Mouse (Mus musculus) heart, postnatal 0 days (tissue): ENCODE measurements around the gene Alkbh7.
A peak's percentile ranks its signal among the peaks of the same experiment; 100 is the strongest.

Source experiments
- CTCF ChIP-seq: IDR thresholded peaks from 2 replicates; pipeline ENCODE4 v1.5.1; 2016; ENCODE audit warnings: antibody characterized with exemption, control low read depth, low read depth
- EP300 ChIP-seq: IDR thresholded peaks from 2 replicates; pipeline ENCODE4 v1.6.1; 2016; ENCODE audit warnings: antibody characterized with exemption, low read depth

- TF ChIP-seq EP300 (no peak), CTCF (peak; percentile 13; the same call in 1 of the 2 replicates)
Observed at GRCm38 (mm10) chr17:56957763-56958429, 39.2 kb upstream of the Alkbh7 start.
